Mouse (Mus musculus): ENCODE results near the gene Ap4b1. TPM values are rescaled to one million over a fixed set of nuclear protein-coding genes. Genes with fewer than 3 reads are reported as not detected.
"Not testable (repeated sequence)": the region's sequence is repeated elsewhere in the genome, so short reads cannot be mapped to it uniquely, and the experiment has no call there.

Gene Ap4b1
- polyA plus RNA-seq, 1 experiment from 2014 or later: 14.5 TPM

GRCm38 (mm10) chr3:103835272-103835950 lies 26.1 kb downstream of the Ap4b1 start:
- no peaks in the 10 kb centered on the region for H3K36me3 ChIP-seq
- peaks cover 25% of the 10 kb centered on the region for H3K4me1 ChIP-seq
- ATAC-seq (ENCODE audit: extremely low read depth, insufficient number of reproducible peaks, low FRiP score, low TSS enrichment): no peak
- no peak overlapping the region for H3K4me2 ChIP-seq
- H3K9me3 ChIP-seq: no peaks in the 10 kb centered on the region
- H3K27me3 ChIP-seq (replicated peaks): no peaks in the 10 kb centered on the region
- no peak overlapping the region for H3K9ac ChIP-seq
- no peak overlapping the region for H3K27ac ChIP-seq (replicated peaks)
- WGBS: 79% methylated on average over 6 of the region's 6 CpGs
- H3K4me3 ChIP-seq: no peak overlapping the region

DNA sequence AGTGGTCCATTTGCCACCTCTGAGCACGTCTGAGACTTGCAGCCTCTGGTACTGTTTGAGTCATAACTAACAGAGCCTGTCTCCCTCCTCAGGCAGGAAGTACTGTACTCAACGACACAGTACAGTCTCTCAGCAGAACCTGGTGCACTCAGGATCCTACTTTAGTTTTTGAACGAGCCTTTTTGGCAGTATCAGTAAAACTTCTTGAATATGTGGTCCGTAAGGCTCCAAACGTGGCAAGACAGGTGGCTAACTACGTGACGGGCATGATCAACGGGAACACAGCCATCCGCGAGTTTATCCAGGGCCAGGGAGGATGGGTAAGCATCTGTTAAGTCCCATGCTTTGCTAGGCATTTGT lies 26.6 kb downstream of the Ap4b1 start:
- Histone ChIP-seq H3K27ac (replicated peaks) (no peak overlapping the region), H3K9ac (no peak overlapping the region), H3K27me3 (replicated peaks) (no peaks in the 10 kb centered on the region), H3K36me3 (no peaks in the 10 kb centered on the region), H3K4me3 (no peak overlapping the region), H3K9me3 (no peaks in the 10 kb centered on the region; the same call in 1 of the 2 replicates), H3K4me2 (no peak overlapping the region), H3K4me1 (peaks cover 19% of the 10 kb centered on the region)
- no peak for ATAC-seq (ENCODE audit: extremely low read depth, insufficient number of reproducible peaks, low FRiP score, low TSS enrichment)
- 70% methylated on average over 10 of the region's 10 CpGs for WGBS

- no peak for ATAC-seq (ENCODE audit: extremely low read depth, insufficient number of reproducible peaks, low FRiP score, low TSS enrichment)
- Histone ChIP-seq H3K27me3 (replicated peaks) (no peaks in the 10 kb centered on the region), H3K9me3 (no peaks in the 10 kb centered on the region; the same call in 1 of the 2 replicates), H3K4me3 (no peak overlapping the region), H3K9ac (no peak overlapping the region), H3K4me2 (no peak overlapping the region), H3K36me3 (no peaks in the 10 kb centered on the region), H3K27ac (replicated peaks) (no peak overlapping the region), H3K4me1 (peaks cover 14% of the 10 kb centered on the region)
- WGBS: 85% methylated on average over 5 of the region's 5 CpGs
These were observed 27.1 kb downstream of the Ap4b1 start for GRCm38 (mm10) chr3:103836453-103836852.

GRCm38 (mm10) chr3:103839711-103840110 lies 30.4 kb downstream of the Ap4b1 start:
- no peaks in the 10 kb centered on the region for H3K4me1 ChIP-seq
- no peak overlapping the region for H3K9ac ChIP-seq
- no peaks in the 10 kb centered on the region for H3K36me3 ChIP-seq
- WGBS: 87% methylated on average over 6 of the region's 6 CpGs
- H3K27ac ChIP-seq (replicated peaks): no peak overlapping the region
- peaks cover 4% of the 10 kb centered on the region; the same call in 1 of the 2 replicates for H3K9me3 ChIP-seq
- no peak overlapping the region for H3K4me3 ChIP-seq
- H3K27me3 ChIP-seq (replicated peaks): no peaks in the 10 kb centered on the region
- no peak for ATAC-seq (ENCODE audit: extremely low read depth, insufficient number of reproducible peaks, low FRiP score, low TSS enrichment)
- no peak overlapping the region for H3K4me2 ChIP-seq

DNA sequence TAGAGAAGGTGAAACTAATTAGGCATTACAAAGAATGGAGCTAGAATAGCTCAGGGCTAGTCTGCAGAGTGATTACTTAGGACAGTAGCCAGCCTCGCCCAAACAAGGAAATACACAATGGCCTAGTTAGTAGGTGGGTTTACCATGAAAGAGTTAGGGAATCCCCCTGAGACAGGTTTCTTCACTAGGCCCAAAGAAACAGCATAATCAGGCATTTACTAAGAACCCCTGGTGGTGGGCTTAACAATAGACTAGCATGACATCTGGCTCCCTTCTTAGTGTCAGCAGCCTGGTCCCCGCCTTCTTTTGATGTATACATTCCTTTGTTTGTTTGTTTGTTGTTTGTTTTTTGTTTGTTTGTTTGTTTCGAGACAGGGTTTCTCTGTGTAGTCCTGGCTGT lies 30.9 kb downstream of the Ap4b1 start:
- not testable (repeated sequence) for H3K9me3 ChIP-seq

DNA sequence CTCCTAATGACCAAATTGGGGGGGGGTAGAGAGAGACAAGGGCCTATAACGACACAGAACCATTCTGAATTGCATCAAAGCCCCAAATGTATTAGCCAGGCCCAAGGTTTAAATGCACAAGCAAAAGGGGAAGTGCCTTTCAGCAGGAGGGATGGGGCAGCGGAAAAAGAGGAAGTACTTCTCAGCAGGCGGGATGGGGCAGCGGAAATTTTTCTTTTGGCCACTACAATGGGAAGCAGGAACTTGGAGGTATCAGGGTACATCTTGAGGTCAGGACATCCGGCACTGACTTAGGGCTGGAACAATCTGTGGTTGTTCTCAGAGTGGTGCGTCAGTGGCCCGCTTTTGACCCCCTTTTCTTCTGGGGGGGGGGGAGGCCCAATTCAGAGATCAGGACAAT lies 31.6 kb downstream of the Ap4b1 start:
- H3K27me3 ChIP-seq (replicated peaks); ATAC-seq (ENCODE audit: extremely low read depth, insufficient number of reproducible peaks, low FRiP score, low TSS enrichment); H3K4me1 ChIP-seq; H3K4me2 ChIP-seq; H3K36me3 ChIP-seq; H3K27ac ChIP-seq (replicated peaks); H3K4me3 ChIP-seq; H3K9me3 ChIP-seq; H3K9ac ChIP-seq: not testable (repeated sequence)
- WGBS: 83% methylated on average over 7 of the region's 7 CpGs

More for the DNA sequence above, 30.9 kb downstream of the Ap4b1 start:
- 78% methylated on average over 3 of the region's 3 CpGs for WGBS
- H3K27me3 ChIP-seq (replicated peaks); H3K4me3 ChIP-seq; H3K27ac ChIP-seq (replicated peaks); ATAC-seq (ENCODE audit: extremely low read depth, insufficient number of reproducible peaks, low FRiP score, low TSS enrichment); H3K4me1 ChIP-seq; H3K9ac ChIP-seq; H3K4me2 ChIP-seq; H3K36me3 ChIP-seq: not testable (repeated sequence)

DNA sequence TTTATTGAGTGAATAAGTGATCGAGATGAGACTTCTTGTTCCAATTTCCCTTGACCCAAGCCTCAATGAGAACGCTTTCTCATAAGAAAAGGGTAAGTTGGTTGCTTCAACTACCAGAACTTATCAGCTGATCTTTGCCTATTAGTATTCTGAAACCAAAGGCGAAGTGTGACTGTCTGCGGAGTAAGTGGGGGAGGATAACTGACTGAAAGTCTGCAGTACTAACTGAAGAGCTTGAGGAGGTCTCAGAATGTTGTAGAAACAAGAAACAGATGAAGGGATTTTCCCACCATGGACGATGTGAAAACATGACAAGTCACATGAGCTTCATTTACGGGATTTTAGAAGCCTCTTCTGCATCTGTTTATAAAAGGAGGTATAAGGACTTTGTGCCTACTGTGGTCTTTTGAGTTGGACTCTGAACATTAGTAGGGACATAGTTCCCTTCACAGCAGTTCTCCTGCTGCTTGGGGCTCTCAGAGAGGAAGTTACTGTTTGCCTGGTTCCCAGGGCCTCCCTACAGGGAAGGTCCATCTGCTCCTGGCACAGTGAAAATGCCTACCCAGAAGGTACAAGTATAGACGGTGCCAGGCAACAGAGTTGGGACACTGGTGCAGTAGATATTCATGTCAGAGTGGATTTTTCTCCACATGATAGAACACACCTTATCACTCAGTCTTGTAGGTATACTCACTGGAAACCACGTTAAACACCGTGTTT lies 41.5 kb downstream of the Ap4b1 start:
- H3K36me3 ChIP-seq: no peaks in the 10 kb centered on the region
- no peaks in the 10 kb centered on the region for H3K27me3 ChIP-seq (replicated peaks)
- no peak overlapping the region for H3K4me2 ChIP-seq
- H3K4me1 ChIP-seq: no peaks in the 10 kb centered on the region
- H3K4me3 ChIP-seq: no peak overlapping the region
- H3K9me3 ChIP-seq: no peaks in the 10 kb centered on the region
- WGBS: 68% methylated on average over 9 of the region's 9 CpGs
- no peak overlapping the region for H3K9ac ChIP-seq
- ATAC-seq (ENCODE audit: extremely low read depth, insufficient number of reproducible peaks, low FRiP score, low TSS enrichment): no peak
- no peak overlapping the region for H3K27ac ChIP-seq (replicated peaks)

GRCm38 (mm10) chr3:103851481-103851880 lies 42.2 kb downstream of the Ap4b1 start:
- Histone ChIP-seq H3K4me1 (no peaks in the 10 kb centered on the region), H3K27me3 (replicated peaks) (no peaks in the 10 kb centered on the region), H3K9me3 (no peaks in the 10 kb centered on the region), H3K4me3 (no peak overlapping the region), H3K36me3 (no peaks in the 10 kb centered on the region), H3K4me2 (no peak overlapping the region), H3K9ac (no peak overlapping the region), H3K27ac (replicated peaks) (no peak overlapping the region)
- 81% methylated on average over 6 of the region's 6 CpGs for WGBS
- no peak for ATAC-seq (ENCODE audit: extremely low read depth, insufficient number of reproducible peaks, low FRiP score, low TSS enrichment)

DNA sequence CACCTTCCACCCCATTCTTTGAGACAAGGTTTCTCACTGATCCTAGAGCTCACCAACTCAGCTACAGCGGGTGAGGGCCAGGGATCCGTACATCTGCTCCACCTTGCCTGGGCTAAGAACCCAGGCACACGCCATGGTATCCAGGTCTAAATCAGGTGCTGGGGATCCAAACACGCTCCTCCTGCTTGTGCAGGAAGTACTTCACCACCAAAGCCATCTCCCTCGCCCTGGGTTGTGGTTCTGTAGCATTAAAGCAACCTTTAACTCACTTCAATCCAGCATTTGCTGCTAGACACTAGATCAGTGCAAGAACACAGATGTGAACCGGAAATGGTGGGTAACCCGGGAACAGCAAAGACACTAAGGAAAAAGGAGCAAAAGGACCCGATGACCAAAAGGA lies 42.6 kb downstream of the Ap4b1 start:
- H3K36me3 ChIP-seq: no peaks in the 10 kb centered on the region
- no peak overlapping the region for H3K27ac ChIP-seq (replicated peaks)
- no peak overlapping the region for H3K4me3 ChIP-seq
- H3K9ac ChIP-seq: no peak overlapping the region
- no peaks in the 10 kb centered on the region for H3K9me3 ChIP-seq
- no peak for ATAC-seq (ENCODE audit: extremely low read depth, insufficient number of reproducible peaks, low FRiP score, low TSS enrichment)
- no peaks in the 10 kb centered on the region for H3K27me3 ChIP-seq (replicated peaks)
- no peak overlapping the region for H3K4me2 ChIP-seq
- WGBS: 84% methylated on average over 8 of the region's 8 CpGs
- no peaks in the 10 kb centered on the region for H3K4me1 ChIP-seq

DNA sequence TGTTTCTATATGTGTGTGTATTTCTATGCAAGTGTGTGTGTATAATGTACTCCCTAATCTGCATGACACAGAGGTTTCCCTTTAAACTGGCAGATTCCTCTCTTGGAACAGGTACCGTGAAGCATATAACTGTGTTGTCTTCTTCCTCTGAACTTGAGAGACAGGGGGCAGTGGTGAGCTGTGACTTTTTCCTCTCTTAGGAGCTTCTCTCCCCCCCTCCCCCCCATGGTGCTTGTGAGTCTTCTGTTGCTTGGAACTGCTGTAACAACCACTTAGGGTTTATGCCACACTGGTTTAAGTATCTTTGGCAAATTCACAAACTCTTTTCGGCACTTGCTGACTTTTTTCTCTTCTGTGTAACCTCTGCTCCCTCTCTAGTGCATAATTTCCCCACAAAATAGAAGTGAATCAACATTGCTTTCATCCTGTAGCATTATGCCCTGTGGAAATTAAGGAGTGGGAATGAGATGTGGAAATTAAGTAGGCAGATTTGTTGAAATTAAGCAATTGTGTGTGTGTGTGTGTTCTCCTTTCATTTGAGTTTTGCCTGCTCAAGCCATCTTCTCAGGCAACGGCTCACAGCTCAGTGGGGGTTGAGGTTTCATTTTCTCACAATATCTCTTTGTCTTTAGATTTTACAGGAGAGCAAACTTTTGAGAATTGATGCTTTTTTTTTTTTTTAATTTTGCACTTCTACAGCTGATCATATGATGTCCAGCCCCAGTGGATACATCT lies 43.4 kb downstream of the Ap4b1 start:
- no peaks in the 10 kb centered on the region for H3K4me1 ChIP-seq
- no peaks in the 10 kb centered on the region for H3K36me3 ChIP-seq
- ATAC-seq (ENCODE audit: extremely low read depth, insufficient number of reproducible peaks, low FRiP score, low TSS enrichment): no peak
- no peaks in the 10 kb centered on the region for H3K9me3 ChIP-seq
- no peaks in the 10 kb centered on the region for H3K27me3 ChIP-seq (replicated peaks)
- no peak overlapping the region for H3K27ac ChIP-seq (replicated peaks)
- no peak overlapping the region for H3K9ac ChIP-seq
- no peak overlapping the region for H3K4me2 ChIP-seq
- no peak overlapping the region for H3K4me3 ChIP-seq
- 79% methylated on average over 3 of the region's 3 CpGs for WGBS

- ATAC-seq (ENCODE audit: extremely low read depth, insufficient number of reproducible peaks, low FRiP score, low TSS enrichment): no peak
- no peak overlapping the region for H3K4me3 ChIP-seq
- no peak overlapping the region for H3K27ac ChIP-seq (replicated peaks)
- H3K9me3 ChIP-seq: no peaks in the 10 kb centered on the region
- no peak overlapping the region for H3K9ac ChIP-seq
- no peaks in the 10 kb centered on the region for H3K27me3 ChIP-seq (replicated peaks)
- no peak overlapping the region for H3K4me2 ChIP-seq
- 53% methylated on average over 8 of the region's 8 CpGs for WGBS
- H3K36me3 ChIP-seq: no peaks in the 10 kb centered on the region
- H3K4me1 ChIP-seq: no peaks in the 10 kb centered on the region
These were observed 44.5 kb downstream of the Ap4b1 start for GRCm38 (mm10) chr3:103853804-103854203.

Measured in heart, embryonic 13.5 days (tissue).